Mouse (Mus musculus): ENCODE measurements at regions not wholly inside any gene's neighbourhood (a gene's known extent, or its start where the extent isn't known, plus 50 kb on each side); places are given as distances from the start of the nearest gene placed in this dataset.

DNA sequence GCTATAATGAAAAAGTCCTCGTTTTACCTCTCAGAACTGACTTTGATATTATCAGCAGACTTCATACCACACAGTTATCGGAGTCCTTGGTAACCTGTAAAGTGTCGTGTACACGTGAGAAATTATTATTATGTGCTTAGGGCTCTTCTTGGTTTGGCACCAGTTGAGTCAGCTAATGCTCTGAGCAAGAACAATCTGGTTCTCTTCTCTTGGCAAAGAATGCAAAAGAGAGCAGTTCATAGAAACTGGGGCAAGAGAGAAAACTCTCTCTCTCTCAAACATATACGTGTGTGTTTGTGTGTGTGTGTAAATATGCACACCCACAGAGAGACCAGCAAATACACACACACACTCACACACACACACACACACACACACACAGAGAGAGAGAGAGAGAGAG, 378.8 kb downstream of the Brinp1 start:
- TF ChIP-seq CTCF (IDR thresholded peaks at IDR 0.05) (no peak), EP300 (IDR thresholded peaks at IDR 0.05) (no peak)

Measured in lung, postnatal 0 days (tissue).